Mouse (Mus musculus) liver, postnatal 0 days (tissue): Measurements from ENCODE around the gene Htra1.

ENCODE experiments used
- CTCF ChIP-seq: sonication (generic); IDR thresholded peaks from 2 replicates; pipeline ENCODE4 v1.5.1; 2016; ENCODE audit warnings: antibody characterized with exemption, low read depth
- EP300 ChIP-seq: IDR thresholded peaks from 2 replicates; pipeline ENCODE4 v1.6.1; 2016; ENCODE audit warnings: antibody characterized with exemption, low read depth, mild to moderate bottlenecking

GRCm38 (mm10) chr7:130918260-130918659 lies 17.7 kb upstream of the Htra1 start:
- TF ChIP-seq CTCF (no peak), EP300 (no peak)
